Mouse (Mus musculus) lung, postnatal 0 days (tissue): ENCODE data around the gene Klra4. TPM values are rescaled to one million over a fixed set of nuclear protein-coding genes. Genes with fewer than 3 reads are reported as not detected.

Experiments used
- ATAC-seq: fragments of 200-750 bp; cut with Nextera tagmentation; 2 replicates; pipeline ENCODE4 v1.8.0; 2017; ENCODE audit warnings: moderate library complexity
- DNase-seq: peaks from one replicate; pipeline ENCODE4 v3.0.0-alpha.2; 2016; ENCODE audit warnings: low spot score
- H3K27ac ChIP-seq: fragments of 300-500 bp; sonication (generic); 2 replicates; pipeline ENCODE4 v1.5.1; 2014; ENCODE audit warnings: antibody characterized with exemption, mild to moderate bottlenecking, low read length, mixed read lengths
- H3K27me3 ChIP-seq: fragments of 300-500 bp; sonication (generic); replicated peaks from 2 replicates; pipeline ENCODE4 v1.6.1; 2014; ENCODE audit warnings: low read length, mixed read lengths; ENCODE audit not compliant: insufficient read depth
- H3K36me3 ChIP-seq: fragments of 300-500 bp; sonication (generic); 2 replicates; pipeline ENCODE4 v1.6.1; 2014; ENCODE audit warnings: low read length, mixed read lengths; ENCODE audit not compliant: insufficient read depth
- H3K4me1 ChIP-seq: fragments of 300-500 bp; sonication (generic); 2 replicates; pipeline ENCODE4 v1.6.1; 2014; ENCODE audit warnings: antibody characterized with exemption, low read depth, low read length, mixed read lengths; ENCODE audit not compliant: insufficient read depth
- H3K4me2 ChIP-seq: fragments of 300-500 bp; sonication (generic); replicated peaks from 2 replicates; pipeline ENCODE4 v1.6.1; 2014; ENCODE audit warnings: low read depth, mild to moderate bottlenecking, low read length, moderate library complexity, mixed read lengths
- H3K4me3 ChIP-seq: fragments of 300-500 bp; sonication (generic); 2 replicates; pipeline ENCODE4 v1.5.1; 2014; ENCODE audit warnings: low read depth, low read length
- H3K9ac ChIP-seq: fragments of 300-500 bp; sonication (generic); replicated peaks from 2 replicates; pipeline ENCODE4 v1.6.1; 2014; ENCODE audit warnings: low read depth, mild to moderate bottlenecking
- H3K9me3 ChIP-seq: fragments of 300-500 bp; sonication (generic); 2 replicates; pipeline ENCODE4 v1.6.1; 2016; ENCODE audit warnings: low read length, mixed read lengths
- CTCF ChIP-seq: IDR thresholded peaks from 2 replicates; pipeline ENCODE4 v1.5.1; 2016; ENCODE audit warnings: antibody characterized with exemption, mild to moderate bottlenecking
- EP300 ChIP-seq: IDR thresholded peaks from 2 replicates; pipeline ENCODE4 v1.6.1; 2016; ENCODE audit warnings: antibody characterized with exemption, mild to moderate bottlenecking, control low read depth
- WGBS: fragments of 180-500 bp; shearing (Covaris S2); extraction: QIAGEN DNeasy Blood & Tissue Kit; methylation state at CpG from one replicate; pipeline ENCODE4 v1.1.7; 2014; 5-methylcytosine and 5-hydroxymethylcytosine counted together
- polyA plus RNA-seq: library from polyadenylated mRNA; unstranded; fragments of >200 nt; fragmentation: Nextera tagmentation; extraction: Ambion mirVana; gene quantifications from 2 replicates; pipeline ENCODE4 v1.2.1, GENCODE M21; 2015

The Klra4 gene
- polyA plus RNA-seq, 1 experiment from 2014 or later: not detected

GRCm38 (mm10) chr6:130026854-130027253 is 40.2 kb downstream of the Klra4 start, which contains the start of gene Klra6:
Gene Klra6 (minus strand): TSS chr6:130026954.
- no peak within 1 kb of the TSS for H3K4me3 ChIP-seq
- no peak within 1 kb of the TSS for H3K4me2 ChIP-seq
- no peak within 1 kb of the TSS for H3K9ac ChIP-seq
- H3K27me3 ChIP-seq: no peaks in the 10 kb centered on the region
- H3K36me3 ChIP-seq: no peaks in the 10 kb centered on the region
- ATAC-seq: no peak
- H3K27ac ChIP-seq: no peak within 1 kb of the TSS
- H3K9me3 ChIP-seq: no peaks in the 10 kb centered on the region
- no peak for DNase-seq
- 72% methylated on average over 4 of the region's 4 CpGs for WGBS
- TF ChIP-seq CTCF (no peak), EP300 (no peak)
- no peaks in the 10 kb centered on the region for H3K4me1 ChIP-seq

Other genes with a start within 250 kb of the Klra4 start
- not detected in 2 replicates for gene Gm17631, start 204.6 kb downstream of the Klra4 start, polyA plus RNA-seq
- gene Klra17, start 190.6 kb downstream of the Klra4 start, polyA plus RNA-seq: 0.10 TPM in 1 of 2 replicates, not detected in the other
- gene Klra5, start 149.6 kb downstream of the Klra4 start, polyA plus RNA-seq: 0.51 and 0.57 TPM in 2 replicates
- gene Klra6, start 40.3 kb downstream of the Klra4 start, polyA plus RNA-seq: not detected in 2 replicates
- not detected in 2 replicates for gene Klra8, start 62.6 kb upstream of the Klra4 start, polyA plus RNA-seq
- not detected in 2 replicates for gene Klra9, start 125.8 kb upstream of the Klra4 start, polyA plus RNA-seq
- not detected in 2 replicates for gene Klra7, start 166.1 kb upstream of the Klra4 start, polyA plus RNA-seq
- not detected in 2 replicates for gene Klra10, start 214.7 kb upstream of the Klra4 start, polyA plus RNA-seq